Mouse (Mus musculus) megakaryocyte progenitor cell, adult 5-6 weeks (primary cell): ENCODE data around the gene Rtkn2. TPM values are rescaled to one million over a fixed set of nuclear protein-coding genes. Genes with fewer than 3 reads are reported as not detected.
A peak's percentile ranks its signal among the peaks of the same experiment; 100 is the strongest.

Experiments
- ATAC-seq: replicated peaks from 2 replicates; pipeline ENCODE4 v1.8.0; 2016; ENCODE audit warnings: mild to moderate bottlenecking, moderate TSS enrichment, inconsistent platforms; ENCODE audit not compliant: poor library complexity
- total RNA-seq, 2 experiments: library from RNA; stranded (forward) in 1 of 2; stranded (reverse) in 1 of 2; fragments of 157-497, 149-512 nt in 1 of 2; fragments of 200-1000 nt in 1 of 2; gene quantifications; 2 replicates each; pipeline versions ENCODE4 v1.2.3 to v1.2.4; 2015 to 2017

Rtkn2 gene
- total RNA-seq, 2 experiments from 2014 or later, result 5.6 to 11.3 TPM

DNA sequence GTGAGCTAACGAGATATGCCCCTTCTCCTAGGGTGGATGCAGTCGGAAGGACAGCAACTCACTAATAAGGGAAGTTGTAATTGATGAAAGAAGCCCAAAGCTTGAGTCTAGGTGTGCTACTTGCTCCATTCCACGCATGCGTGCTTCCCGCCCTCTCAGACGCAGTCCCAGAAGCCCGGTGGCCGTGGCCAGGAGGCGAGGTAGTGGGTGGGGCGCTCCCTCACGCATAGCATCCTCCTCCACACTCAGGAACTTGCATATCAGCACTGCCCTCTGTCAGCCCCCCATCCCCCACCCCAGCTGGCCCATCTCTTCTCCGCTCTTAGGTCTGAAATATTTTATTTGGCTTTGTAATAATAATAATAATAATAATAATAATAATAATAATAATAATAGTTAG is 16.0 kb downstream of the Rtkn2 start:
- ATAC-seq, result no peak

DNA sequence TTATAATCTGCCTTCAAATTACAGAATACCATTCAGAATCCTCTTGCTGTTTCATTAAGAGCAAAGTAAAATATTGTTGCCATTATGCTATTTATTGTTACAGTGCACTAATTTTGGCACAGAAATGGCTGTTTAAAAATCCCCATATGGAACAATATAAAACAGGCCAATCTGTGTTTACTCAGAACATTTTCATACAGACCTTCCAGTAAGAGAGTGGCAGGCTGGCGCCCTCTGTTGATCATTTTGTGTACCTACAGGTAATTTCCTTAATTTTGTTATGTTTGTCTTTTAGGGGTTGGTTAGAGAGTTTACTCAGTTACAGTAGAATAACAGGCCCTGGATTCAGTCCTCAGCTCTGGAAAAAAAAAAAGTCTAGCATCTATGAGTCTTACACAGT is 16.8 kb downstream of the Rtkn2 start:
- ATAC-seq, result peak; percentile 63

- ATAC-seq, result peak; percentile 89
These were observed 18.8 kb downstream of the Rtkn2 start for GRCm38 (mm10) chr10:67998116-67998635.

GRCm38 (mm10) chr10:67999170-67999569 is 19.8 kb downstream of the Rtkn2 start:
- ATAC-seq, result no peak

DNA sequence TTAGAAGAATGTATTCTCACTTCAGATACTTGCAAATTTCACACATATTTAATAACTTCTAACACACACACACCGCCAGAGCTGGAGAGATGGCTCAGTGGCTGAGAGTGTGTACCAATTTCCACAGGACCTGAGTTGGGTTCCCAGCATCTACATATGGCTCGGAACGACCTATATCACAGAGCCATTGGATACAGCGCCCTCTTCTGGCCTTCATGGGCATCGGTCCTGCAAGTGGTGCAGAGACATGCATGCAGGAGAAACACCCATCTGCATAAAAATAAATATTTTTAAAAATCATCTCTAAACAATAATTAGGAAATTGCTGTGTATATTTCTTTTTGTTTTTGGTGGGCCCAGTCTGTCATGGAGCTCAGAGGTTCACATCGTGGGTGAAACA is 22.1 kb downstream of the Rtkn2 start:
- ATAC-seq, result no peak

DNA sequence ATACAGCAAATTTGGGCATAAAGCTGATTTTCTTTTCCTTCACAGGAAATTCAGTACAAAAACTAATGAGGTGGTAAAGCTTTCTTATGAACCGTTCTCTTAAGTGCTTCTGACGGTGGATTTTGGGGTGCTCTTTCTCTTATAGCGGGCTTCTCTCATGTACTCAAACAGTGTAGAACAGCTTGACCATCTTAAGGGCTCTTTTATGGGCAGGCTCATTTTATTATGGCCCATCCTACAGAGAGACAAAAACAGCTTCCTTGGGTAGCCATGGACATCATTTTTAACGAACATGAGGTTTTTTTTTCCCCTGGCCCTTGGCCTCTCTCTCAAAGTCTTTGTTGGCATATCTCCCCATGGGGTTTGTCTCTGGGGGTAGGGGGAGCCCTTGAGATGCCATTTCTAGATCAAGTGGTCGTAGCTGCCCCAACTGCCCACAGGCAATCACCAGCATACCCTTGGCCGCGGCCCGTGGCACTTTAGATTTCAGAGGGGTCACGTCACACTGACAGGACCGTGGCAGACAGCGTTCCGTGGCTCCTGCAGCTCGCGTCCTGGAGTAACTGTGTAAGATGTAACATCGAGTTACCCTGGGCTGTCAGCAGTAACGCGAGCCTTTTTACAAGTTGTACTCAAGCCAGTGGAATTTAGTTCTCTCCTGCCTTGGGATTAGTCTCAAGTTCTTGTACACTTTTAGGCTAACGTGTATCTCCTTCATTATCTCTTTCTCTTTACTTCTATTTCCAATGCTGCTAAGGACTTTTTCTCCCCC is 24.5 kb downstream of the Rtkn2 start:
- no peak for ATAC-seq

GRCm38 (mm10) chr10:68005404-68005803 is 26.0 kb downstream of the Rtkn2 start:
- ATAC-seq, result no peak

GRCm38 (mm10) chr10:68006491-68006890 is 27.1 kb downstream of the Rtkn2 start:
- ATAC-seq, result no peak

GRCm38 (mm10) chr10:68007103-68007502 is 27.7 kb downstream of the Rtkn2 start:
- no peak for ATAC-seq

DNA sequence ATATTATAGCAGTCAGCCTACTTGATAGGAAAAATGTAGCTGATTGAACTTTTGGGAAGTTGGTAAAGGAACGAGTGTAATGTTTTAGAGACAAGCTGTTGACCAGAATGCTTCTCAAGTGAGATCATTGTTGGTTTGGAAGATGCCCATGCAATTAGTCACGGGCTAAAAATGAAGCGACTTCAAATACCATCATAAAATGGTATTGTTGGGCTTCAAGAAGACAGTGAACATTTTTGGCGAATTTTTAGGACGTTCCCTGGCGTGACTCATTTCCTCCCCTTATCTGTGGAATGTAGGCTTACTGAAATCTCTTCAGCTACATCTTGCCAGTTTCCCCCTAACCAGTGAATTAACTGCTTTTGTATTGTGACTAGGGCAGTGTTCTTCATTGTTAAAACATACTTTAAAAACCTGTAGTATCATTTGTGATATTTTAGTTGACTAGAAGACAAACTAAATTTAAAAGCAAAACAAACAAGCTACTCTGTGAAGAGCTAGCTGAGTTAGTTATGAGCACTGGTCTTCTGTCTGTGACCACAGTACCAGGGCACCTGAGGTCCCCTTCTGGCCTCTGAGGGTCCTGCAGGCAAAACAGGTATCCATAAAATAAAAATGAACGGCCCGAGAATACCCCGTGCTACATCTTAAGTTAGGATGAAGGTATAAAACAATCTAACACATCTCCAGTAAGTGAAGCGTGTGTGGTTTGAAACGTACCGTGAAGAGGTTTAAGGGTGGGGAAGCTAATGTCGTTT is 29.0 kb downstream of the Rtkn2 start:
- no peak for ATAC-seq

GRCm38 (mm10) chr10:68009301-68009700 is 29.9 kb downstream of the Rtkn2 start:
- ATAC-seq, result no peak

DNA sequence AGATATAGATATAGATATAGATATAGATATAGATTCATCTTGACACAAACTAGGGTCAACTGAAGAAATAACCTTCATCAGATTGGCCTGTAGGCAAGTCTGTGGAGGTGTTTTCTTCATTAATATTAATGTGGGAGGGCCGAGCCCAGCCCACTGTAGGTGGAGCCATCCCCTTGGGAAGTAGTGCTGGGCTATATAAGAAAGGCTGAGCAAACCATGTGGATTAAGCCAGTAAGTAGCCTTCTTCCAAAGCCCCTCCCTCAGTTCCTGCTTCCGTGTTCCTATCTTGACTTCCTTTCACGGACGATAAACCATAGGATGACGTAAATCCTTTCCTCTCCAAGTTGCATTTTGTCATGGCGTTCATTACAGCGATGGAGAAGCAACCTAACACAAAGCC is 30.5 kb downstream of the Rtkn2 start:
- ATAC-seq, result no peak

GRCm38 (mm10) chr10:68013137-68013536 is 33.8 kb downstream of the Rtkn2 start:
- ATAC-seq, result peak; percentile 94

DNA sequence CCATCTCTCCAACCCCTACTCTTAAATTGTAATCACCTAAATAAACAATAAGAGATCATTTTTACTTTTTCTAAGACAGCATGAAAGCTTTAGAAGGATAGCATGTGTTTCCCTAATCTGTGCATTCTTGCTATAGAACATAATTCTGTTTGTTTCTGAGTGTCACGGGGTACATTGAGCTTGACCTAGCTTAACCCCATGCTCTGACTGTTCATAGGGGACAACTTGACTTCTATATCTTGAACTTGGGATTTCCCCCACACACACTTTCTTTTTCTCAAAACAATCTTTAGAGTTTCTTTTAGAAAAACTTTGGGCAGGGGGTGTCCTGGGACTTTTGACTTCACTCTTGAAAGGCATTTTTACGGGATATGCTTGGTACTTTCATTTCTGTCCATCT is 41.4 kb downstream of the Rtkn2 start:
- ATAC-seq, result no peak

DNA sequence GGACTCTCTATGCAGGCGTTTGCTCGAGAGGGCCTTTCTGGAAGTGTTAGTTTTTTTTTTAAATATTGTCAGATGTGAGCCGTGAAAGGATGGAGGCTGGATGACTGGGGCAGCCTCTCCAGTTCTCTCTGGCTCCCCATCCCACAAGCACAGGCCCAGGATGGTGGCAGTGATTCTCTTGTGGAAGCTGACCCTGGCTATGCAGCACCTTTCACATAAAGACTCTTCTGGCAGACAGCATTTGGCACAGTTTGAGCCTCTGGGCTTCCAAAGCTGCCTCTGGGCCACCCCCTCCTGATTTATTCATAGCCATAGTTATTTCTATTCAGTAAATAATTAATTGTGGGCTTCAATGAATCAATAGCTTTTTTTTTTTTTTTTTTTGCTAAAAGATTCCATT is 46.3 kb downstream of the Rtkn2 start:
- no peak for ATAC-seq

GRCm38 (mm10) chr10:68028327-68029080 is 49.1 kb downstream of the Rtkn2 start:
- 0 out of 2 replicates have a peak, but pooled peaks have one; percentile 29 for ATAC-seq

GRCm38 (mm10) chr10:68029081-68029626 is 49.8 kb downstream of the Rtkn2 start:
- peak; percentile 20; the same call in 1 of the 2 replicates for ATAC-seq

DNA sequence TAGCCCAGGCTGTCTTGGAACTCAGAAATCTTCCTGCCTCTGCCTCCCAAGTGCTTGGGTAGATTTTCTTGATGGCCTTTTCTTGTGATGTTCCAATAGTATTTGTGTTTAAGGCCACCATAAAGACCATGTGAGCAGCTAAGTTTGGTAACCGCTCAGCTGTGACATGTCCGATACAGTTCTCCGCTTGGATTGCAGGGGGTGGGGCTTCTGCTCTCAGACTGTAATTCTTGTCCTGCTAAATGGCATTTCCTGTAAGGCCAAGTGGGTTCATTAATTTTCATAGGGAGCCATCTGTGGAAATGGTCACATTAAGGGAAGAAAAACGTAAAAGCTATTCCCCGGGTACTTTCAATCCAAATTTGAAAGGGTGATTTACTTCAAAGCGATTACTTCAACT is 50.7 kb downstream of the Rtkn2 start:
- ATAC-seq, result no peak

DNA sequence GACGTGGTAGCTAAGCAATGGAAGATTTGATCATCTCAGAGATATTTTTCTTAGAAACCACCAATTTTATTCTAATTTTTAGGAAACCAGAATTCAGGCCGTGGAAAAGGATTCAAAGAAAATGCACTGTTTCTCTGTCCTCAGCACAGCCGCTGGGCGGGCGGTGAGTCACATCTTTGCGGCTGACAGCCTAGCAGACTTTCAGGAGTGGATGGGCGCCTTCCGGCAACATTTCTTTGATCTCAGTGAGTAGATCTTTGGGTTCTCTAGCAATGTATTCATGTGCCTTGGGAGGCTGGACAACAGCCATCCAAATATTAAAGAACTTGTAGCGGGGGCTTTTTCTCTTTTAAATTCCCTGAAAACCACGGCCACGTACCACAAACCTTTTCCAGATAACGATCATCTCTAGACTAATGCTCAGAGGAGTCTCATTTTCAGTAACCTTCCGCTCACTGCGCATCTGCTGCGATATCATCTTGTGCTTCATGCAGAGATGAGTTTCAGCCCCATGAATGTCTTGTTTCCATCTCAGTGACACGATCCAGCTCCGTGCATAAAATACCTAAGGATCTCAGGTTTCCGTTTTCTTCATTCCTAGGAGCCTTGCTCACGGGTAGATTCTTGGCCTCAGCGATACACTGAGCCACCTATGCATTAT is 56.5 kb downstream of the Rtkn2 start:
- no peak for ATAC-seq

DNA sequence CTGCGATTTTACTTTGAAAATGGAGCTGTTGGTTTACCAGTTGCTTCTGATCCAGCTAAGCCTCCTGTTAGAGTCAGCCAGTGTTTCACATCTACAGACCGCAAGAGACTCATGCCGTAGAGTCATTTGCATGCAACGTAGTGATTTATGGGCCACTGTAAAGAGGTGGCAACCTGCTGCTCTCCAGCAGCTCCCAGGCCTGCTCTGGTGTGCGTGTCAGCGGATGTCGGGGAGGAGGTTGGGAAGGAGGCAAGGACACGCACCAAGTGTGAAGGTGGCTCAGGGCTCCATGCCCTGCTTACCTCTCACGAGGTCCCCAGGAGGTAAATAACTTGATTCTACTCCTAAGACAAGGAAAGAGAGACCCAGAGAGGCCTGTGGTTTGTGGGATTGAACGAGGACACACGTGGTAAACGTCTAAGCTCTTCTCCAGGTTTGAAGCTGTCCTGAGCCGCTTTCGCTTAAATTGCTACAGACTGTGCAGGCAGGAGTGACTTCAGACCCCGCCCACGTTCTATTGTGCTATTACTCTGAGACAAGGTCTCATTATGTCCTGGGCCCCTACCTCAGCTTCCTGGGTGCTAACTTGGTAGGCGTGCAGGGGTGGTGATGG is 57.1 kb downstream of the Rtkn2 start:
- ATAC-seq, result no peak
